Mouse (Mus musculus) bone marrow macrophage, adult 2 months (primary cell): ENCODE measurements at regions not wholly inside any gene's neighbourhood (a gene's known extent, or its start where the extent isn't known, plus 50 kb on each side); places are given as distances from the start of the nearest gene placed in this dataset.

ENCODE experiments used
- CTCF ChIP-seq: IDR thresholded peaks from 2 replicates; pipeline ENCODE4 v1.5.1; 2012; ENCODE audit warnings: low read depth, mild to moderate bottlenecking, low read length, moderate library complexity
- POLR2A ChIP-seq: IDR thresholded peaks from 2 replicates; pipeline ENCODE4 v1.6.1; 2012; ENCODE audit warnings: mild to moderate bottlenecking, low read depth, low read length, borderline replicate concordance

GRCm38 (mm10) chr19:35282775-35283447, 360.8 kb downstream of the Kif20b start:
- no peak for TF ChIP-seq CTCF
- no peak for TF ChIP-seq POLR2A
